Mouse (Mus musculus): Measurements from ENCODE around the gene Pus7.
"Not testable (repeated sequence)": the region's sequence is repeated elsewhere in the genome, so short reads cannot be mapped to it uniquely, and the experiment has no call there.

Pus7 gene

DNA sequence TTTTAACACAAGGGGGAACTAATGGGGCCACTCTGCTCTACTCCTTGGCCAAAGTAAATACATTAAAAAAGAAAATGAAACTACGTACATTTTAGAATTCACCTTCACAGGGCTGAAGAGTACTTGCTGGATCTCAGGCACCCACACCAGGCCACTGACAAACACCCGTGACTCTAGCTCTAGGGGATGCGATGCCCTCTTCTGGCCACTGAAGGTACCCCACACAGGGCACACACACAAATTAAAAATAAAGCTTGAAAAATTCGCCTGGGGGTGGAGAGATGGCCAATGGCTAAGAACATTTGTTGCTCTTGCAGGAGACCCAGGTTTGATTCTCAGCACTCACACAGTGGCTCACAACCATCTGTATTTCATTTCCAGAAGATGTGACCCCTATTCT lies 27.1 kb downstream of the Pus7 start:
- no peak for DNase-seq (ENCODE audit: extremely low spot score, low read depth, low spot score)

- DNase-seq (ENCODE audit: extremely low spot score, low read depth, low spot score) = no peak
Measured at GRCm38 (mm10) chr5:23755591-23755990, 27.9 kb downstream of the Pus7 start.

GRCm38 (mm10) chr5:23749882-23750281 lies 33.6 kb downstream of the Pus7 start:
- no peak for DNase-seq (ENCODE audit: extremely low spot score, low read depth, low spot score)

DNA sequence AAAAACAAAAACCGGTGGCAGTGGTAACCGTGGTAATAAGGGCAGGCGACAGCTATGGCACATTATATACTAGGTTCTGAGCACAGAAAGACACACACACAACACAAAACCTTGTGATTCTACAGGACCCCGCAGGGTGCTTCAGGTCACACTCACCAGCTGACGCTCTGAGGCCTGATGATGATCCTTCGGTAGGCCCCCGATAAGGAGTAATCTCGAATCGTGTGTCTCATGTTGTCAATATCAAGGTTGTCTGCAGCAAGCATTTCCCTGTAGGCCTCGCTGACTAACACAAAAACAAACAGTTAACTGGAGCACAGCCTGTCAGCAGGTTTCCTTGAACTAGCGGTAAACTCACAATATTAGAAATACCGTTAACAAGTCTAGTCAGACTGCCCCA lies 40.2 kb downstream of the Pus7 start:
- DNase-seq (ENCODE audit: extremely low spot score, low read depth, low spot score) = no peak

DNA sequence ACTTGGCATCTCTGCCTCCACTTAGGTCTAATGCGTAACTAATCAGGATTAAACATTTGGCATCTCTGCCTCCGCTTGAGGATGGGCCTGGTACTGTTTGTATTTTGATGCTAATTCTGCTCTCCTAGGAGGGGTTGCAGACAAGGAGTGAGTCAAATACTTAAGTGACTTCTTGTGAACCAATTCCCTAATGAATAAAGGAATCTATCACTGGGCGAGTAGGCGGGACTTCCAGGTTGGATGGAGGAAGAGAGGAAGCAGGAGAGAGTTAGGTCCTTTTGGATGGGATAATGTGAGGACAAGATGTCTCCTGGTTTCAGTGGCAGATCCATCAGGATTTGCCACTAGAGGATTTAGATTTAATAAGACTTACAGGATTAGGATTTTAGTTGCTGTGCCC lies 46.4 kb downstream of the Pus7 start:
- DNase-seq (ENCODE audit: extremely low spot score, low read depth, low spot score) = no peak

GRCm38 (mm10) chr5:23736366-23736765 lies 47.1 kb downstream of the Pus7 start:
- no peak for DNase-seq (ENCODE audit: extremely low spot score, low read depth, low spot score)

DNA sequence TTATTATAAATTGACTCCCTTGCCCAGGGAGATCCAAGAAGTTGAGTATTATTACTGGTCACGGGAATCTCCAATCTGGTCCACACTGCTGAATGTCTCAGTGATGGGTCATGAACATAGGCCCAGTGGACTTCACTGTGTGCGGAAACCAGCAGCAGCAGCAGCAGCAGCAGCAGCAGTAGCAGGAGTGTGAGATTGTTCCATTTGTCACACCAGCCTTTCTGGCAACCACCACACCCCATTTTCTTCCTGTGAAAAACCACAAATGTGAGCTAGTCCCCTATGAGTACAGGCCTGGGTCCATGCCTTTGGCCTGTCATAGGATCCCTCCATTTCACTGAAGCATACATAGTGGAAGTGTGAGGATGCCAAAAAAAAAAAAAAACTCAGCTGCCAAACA lies 61.6 kb downstream of the Pus7 start:
- DNase-seq (ENCODE audit: extremely low spot score, low read depth, low spot score) = no peak

- DNase-seq (ENCODE audit: extremely low spot score, low read depth, low spot score) = no peak
Measured at GRCm38 (mm10) chr5:23718881-23719328, 64.6 kb downstream of the Pus7 start.

DNA sequence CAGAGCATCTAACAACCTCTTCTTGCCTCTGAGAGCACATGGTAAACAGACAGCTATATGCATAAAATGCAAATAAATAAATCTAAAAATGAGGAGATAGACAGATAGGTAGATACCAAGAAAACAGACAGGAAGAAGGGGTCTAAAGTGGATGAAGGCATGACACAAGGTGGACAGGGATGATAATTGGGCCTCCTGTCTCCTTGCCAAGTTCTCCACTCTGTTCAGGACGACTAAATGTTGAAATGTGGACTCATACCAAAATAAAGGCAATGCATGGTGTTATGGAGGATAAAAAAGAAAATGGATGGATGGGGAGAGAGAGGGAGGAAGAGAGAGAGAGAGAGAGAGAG lies 65.4 kb downstream of the Pus7 start:
- DNase-seq (ENCODE audit: extremely low spot score, low read depth, low spot score) = no peak

DNA sequence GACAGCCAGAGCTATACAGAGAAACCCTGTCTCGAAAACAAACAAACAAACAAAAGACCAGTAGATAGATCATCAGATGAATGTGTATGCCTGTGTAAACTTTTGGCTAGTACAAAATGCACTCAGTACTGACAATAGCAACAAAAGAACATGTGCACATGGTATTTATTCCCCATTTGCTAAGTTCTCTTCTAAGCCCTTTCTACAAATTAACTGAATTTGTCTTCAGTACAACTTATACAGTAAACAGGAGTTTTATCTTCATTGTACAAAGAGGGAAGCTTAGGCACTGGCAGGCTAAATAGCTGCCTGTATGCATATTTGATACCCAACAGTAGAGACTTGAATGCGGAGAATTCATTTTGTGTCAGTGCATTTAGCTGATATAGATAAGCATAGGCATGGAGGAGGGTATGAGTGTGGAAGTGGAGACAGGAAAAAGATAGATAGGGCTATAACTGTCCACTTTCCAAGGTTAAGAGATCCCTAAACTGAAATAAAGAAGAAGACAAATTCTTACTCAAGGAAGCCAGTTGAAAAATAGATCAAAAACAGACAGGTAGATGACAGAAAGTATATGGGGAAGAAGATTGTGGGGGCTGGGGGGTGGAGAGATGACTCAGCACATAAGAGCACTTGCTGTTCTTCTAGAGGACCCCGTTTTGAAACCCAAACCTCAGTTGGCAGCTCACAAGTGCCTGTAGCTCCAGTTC lies 65.9 kb downstream of the Pus7 start:
- DNase-seq (ENCODE audit: extremely low spot score, low read depth, low spot score) = no peak

GRCm38 (mm10) chr5:23713401-23714335 lies 69.8 kb downstream of the Pus7 start:
- no peak for DNase-seq (ENCODE audit: extremely low spot score, low read depth, low spot score)

- no peak for DNase-seq (ENCODE audit: extremely low spot score, low read depth, low spot score)
Measured at GRCm38 (mm10) chr5:23712130-23713001, 71.1 kb downstream of the Pus7 start.

DNA sequence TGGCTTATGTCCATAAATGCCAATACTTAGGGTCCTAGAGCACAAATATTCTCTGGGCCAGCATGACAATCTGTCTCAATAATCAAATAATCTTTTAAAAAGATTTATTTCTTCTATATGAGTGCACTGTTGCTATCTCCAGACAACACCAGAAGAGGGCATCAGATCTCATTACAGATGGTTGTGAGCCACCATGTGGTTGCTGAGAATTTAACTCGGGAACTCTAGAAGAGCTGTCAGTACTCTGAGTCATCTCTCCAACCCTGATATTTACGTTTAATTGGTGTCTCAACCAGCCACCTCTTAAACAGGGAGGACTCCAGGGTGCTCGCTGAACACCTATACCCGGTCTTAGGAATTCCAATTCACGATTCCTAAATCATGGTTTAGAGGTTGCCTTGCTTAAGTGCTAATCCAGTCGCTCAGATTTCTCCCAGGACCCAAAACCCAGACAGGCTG lies 71.8 kb downstream of the Pus7 start:
- not testable (repeated sequence) for DNase-seq (ENCODE audit: extremely low spot score, low read depth, low spot score)

- no peak for DNase-seq (ENCODE audit: extremely low spot score, low read depth, low spot score)
Measured at GRCm38 (mm10) chr5:23711244-23711643, 72.3 kb downstream of the Pus7 start.

- no peak for DNase-seq (ENCODE audit: extremely low spot score, low read depth, low spot score)
Measured at GRCm38 (mm10) chr5:23709661-23710060, 73.8 kb downstream of the Pus7 start.

DNA sequence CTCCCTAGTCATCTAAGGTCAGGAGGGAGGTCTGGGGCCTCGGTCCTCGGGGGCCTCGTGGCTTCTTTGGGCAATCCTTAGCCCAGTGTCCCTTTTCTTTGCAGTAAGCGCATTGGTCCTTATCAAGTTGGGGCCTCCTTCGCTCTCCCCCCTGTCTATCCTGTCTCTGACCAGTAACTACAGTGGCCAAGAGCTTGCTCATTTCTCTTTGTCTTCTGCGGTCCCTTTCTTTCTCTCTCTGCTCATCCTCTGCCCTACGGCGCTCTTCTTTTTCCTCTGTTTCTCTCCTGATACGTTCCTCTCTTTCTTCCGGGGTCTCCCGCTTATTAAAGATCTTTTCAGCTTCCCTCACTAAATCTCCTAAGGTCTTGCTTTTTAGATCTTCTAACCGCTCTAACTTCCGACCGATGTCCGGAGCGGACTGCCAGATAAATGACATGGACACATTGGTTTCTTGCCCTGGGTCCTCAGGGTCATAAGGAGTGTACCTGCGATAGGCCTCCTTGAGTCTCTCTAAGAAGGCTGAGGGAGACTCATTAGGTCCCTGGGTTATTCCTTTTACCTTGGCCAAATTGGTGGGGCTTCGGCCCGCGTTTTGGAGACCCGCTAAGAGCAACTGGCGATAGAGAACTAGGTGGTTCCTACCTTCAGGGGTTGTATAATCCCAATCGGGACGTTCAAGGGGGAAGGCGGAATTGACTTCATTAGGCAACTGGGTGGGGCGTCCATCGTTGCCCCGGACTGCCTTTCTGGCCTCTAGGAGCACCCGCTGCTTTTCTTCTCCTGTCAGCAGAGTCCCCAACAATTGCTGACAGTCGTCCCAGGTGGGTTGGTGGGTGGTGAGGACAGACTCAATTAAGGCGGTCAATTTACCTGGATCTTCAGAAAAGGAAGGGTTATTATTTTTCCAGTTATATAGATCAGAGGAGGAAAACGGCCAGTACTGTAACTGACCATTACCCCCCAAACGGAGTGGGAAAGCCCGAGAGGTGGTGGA lies 76.6 kb downstream of the Pus7 start:
- not testable (repeated sequence) for DNase-seq (ENCODE audit: extremely low spot score, low read depth, low spot score)

- DNase-seq (ENCODE audit: extremely low spot score, low read depth, low spot score) = no peak
Measured at GRCm38 (mm10) chr5:23697457-23697856, 86.1 kb downstream of the Pus7 start.

Data from hindlimb bud, embryonic 11.5 days (tissue).